Mouse (Mus musculus): ENCODE results near the gene Naa60.

The Naa60 gene

DNA sequence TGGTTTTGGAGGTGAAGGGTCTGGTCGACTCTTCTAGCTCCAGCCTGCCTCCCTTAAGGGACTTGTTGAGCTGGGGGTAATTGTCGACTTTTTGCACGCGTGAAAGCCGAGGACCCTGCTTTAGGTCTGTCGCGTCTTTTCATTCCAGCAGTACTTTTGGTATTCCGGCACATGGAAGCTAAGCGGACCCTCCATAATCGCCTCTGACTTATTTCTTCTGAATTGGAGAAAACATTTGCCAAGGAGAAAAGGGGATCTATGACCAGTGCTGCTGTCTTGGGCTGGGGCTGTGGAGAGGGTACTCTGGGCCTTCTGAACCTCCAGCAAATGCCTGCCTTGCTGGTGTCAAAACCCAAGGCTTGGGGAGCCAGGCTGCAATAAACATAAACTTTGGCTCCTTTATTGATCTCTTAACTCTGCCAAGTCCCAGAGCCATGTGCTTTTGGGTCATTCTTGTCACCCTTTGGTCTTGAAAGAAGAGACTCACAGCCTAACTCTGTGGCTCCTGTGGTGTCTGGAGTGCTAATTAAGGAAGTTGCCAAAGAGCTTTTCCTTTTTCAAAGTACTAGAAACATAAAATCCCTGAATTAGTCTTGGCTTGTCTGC is 13.0 kb downstream of the Naa60 start:
- 0 out of 2 replicates have a peak, but pooled peaks have one; percentile 6 for ATAC-seq (ENCODE audit: insufficient number of reproducible peaks, low FRiP score, low TSS enrichment)

DNA sequence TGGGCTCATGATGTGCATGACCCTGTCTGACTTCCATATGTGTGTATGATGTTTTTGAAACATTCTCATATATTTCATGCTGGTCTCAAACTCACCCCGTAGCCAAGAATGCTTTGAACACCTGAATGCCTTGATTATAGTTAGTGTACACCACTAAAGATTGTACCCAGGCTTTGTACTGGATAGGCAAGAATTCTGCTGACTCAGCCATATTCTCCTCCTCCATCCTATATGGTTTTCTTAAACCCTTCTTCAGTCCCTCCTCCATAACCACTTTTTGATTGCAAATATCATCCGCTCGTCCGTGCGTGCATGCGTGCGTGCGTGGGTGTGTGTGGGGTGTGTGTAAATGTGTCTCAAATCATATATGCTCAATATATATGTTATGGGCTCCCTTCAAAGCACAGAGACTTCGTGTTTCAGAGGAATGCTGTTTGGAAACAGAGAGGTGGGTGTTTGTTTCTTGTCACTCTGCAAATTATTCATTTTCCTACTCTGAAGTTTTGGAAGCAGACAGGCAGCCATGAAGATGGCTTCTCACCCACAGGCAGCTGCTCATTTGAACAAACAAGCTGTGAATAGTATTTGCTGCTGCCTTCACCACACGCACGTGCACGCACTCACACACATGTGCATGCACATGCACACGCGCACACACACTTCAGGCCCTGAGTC is 19.6 kb downstream of the Naa60 start:
- no peak for ATAC-seq (ENCODE audit: insufficient number of reproducible peaks, low FRiP score, low TSS enrichment)

DNA sequence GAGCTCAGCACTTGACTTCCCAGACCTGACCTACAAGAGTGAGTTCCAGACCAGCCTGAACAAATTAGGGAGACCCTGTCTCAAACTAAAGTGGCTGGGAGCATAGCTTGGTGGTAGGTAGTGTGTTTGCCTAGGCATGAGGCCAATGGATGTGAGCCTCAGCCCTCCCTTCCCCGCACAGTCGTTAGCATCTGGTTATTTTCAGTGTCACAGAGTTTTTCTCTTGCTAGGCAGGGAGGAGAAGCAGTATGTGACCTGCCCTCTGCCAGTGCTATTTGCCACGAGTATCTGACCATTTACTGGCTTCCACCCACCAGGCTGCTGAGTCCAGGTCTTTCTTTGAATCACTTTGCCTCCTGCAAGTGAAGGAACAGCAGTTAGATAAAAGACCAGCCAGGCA is 21.6 kb downstream of the Naa60 start:
- ATAC-seq (ENCODE audit: insufficient number of reproducible peaks, low FRiP score, low TSS enrichment) = no peak

DNA sequence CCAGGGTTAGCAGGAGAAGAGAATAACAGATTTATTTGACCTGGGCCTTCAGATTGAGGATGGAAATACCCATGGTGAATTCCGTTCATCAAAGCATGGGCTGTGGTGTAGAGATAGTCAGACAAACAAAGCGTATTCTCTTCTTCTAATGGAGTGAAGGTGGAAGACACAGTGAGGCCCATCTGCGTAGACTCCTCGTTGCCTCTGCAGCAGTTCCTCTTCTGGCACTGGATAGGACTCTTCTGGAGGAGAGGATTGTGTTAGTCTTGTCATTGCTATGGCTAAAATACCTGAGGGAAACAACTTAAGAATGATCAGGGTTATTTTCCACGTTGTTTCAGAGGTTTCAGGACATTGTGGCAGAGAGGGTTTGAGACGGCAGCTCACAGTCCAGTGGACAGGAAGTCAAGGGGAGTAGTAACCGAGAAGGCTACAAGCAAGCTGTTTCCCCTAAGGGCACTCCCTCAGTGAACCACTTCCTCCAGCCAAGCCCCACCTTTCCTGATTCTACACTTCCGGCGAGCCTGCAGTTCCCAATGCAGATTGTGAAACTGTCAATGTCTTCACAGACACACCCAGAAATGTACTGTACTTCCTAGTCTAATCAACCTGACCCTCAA is 23.1 kb downstream of the Naa60 start:
- no peak for ATAC-seq (ENCODE audit: insufficient number of reproducible peaks, low FRiP score, low TSS enrichment)

DNA sequence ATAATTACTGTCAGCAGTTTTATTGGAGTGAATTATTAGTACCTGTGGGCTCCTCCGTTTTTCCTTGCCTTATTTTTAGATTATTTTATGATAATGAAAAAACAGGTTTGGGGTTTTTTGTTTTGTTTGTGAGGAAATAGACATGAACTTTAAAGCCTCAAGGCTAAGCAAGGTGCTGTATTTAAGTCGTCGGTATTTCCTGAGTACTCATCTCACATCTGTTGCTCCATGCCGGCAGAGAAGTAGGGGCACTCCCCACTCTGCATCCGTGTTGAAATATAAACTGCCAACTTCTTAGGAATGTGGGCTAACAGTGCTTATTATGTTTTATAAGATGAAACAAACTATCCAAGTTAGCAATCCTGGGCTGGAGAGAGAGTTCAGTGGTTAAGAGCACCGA is 23.9 kb downstream of the Naa60 start:
- ATAC-seq (ENCODE audit: insufficient number of reproducible peaks, low FRiP score, low TSS enrichment) = no peak

DNA sequence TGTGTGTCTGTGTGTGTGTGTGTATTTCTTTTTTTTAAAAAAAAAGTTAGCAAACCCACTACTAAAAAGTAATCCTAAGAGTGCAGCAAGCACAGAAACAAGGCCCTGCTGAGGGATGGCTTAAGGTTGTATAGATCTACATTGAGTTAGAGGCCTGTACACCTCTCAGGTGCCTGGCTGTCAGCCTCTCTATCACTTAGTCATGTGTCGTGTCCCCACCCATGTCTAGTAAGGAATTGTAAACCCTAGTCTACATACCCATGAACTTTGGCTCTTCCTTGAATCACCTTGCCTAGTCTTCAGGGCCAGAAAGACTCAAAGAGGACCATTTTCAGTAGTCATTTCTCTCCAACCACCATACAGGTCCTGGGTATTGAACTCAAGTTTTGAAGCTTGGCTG is 24.4 kb downstream of the Naa60 start:
- ATAC-seq (ENCODE audit: insufficient number of reproducible peaks, low FRiP score, low TSS enrichment) = no peak

DNA sequence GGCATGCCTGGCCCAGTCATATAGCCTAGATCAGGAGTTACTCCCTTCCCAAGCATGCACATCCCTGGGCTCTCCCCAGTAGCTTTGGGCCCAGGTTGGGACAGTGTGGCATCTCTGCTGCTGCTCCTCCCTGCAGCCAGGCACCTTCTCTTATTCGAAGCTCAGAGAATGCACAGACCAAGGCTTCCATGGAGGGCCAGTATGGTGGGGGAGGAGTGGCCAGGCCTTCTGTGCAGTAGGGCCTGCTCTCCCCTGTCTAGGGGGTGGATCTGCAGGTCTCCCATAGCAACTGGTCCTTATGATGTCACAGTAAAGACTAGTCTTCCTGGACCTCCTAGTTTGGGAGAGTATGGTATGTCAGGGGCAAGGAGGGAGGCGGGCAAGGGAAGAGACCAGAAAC is 35.3 kb downstream of the Naa60 start:
- no peak for ATAC-seq (ENCODE audit: insufficient number of reproducible peaks, low FRiP score, low TSS enrichment)

DNA sequence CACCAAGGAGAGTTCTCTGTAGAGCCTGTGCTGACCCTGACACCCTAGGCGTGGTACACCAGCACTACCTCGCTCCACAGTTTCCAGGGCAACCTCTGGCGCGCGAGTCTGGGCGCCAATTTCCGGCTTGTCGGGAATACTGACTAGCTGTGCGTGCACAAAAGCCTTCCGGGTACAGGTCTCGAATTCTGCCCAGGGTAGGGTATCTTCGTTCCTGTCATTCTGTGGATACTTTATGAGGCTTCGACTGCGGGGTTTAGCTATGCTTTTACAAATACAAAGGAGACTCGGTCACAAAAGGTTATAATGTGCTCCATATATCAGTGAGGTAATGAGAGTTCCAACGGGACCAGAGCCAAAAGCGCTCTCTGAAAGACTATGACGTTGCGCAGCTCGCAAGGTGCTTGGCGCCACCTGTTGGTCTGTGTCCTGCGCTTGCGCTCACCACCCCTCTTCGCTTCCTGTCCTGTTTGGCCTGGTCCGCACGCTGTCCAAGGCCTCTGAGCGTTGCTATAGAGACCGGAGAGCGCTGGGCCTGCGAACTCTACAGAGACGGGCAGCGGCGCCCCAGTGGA is 36.4 kb downstream of the Naa60 start, which contains the start of the genes 1700037C18Rik and Cluap1:
TSS of gene 1700037C18Rik (minus strand) at position 153 of the 575 bp plus-strand sequence.
TSS of gene Cluap1 (plus strand) at position 265 of the 575 bp plus-strand sequence.
- peak; percentile 96 for ATAC-seq (ENCODE audit: insufficient number of reproducible peaks, low FRiP score, low TSS enrichment)

DNA sequence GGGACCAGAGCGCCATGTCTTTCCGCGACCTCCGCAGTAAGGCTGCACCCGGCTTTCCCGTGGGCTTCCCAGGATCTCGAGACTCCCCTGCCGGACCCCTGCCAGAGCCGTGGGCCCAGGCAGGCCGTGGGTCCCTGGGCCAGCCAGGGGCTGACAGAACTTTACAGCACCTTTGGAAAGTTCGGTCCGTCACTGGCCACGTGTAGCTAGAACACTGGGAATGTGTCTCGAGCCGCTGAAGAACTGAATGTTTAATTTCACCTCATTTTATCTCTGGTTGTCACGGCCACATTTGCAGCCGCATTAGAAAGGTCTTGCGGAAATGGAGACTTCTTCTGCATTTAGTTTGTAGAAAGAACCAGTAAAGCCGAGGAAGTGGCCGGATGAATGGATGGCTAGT is 36.9 kb downstream of the Naa60 start:
- no peak for ATAC-seq (ENCODE audit: insufficient number of reproducible peaks, low FRiP score, low TSS enrichment)

DNA sequence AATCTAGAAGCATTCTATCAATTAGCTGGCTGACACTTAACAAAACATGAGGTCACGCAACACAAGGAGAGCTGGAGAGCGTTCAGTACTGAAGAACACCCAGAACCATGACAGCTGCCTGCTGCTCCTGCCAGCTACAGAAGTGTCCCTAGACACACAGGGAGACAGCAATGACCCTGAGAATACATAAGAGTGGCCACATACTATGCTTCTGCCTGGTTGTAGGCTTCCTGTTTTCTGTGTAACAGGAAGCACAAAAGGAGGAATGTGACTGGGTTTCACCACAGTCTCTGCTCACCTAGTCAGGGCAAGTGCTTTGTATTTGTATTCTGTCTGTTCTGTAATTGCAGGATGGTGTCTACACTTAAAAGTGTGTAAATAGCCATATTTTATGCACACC is 48.6 kb downstream of the Naa60 start:
- ATAC-seq (ENCODE audit: insufficient number of reproducible peaks, low FRiP score, low TSS enrichment) = no peak

DNA sequence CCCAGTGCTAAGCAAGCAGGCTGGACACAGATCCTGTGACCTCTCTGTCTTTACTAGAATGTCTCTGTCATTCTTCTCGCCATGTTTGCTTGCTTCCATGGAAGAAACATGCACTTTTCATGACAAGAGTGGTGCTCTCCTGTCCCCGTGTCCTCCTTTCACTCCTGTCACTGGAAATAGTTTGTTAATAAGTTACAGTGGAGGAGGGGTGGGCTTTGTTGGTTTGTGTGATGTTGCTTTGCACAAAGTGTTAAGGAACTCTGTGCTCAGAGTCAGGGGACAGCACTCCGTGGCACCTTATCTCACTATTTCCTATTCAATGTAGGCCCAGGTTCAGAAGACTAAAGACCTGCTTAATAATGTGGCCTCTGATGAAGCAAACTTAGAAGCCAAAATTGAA is 51.3 kb downstream of the Naa60 start:
- no peak for ATAC-seq (ENCODE audit: insufficient number of reproducible peaks, low FRiP score, low TSS enrichment)

DNA sequence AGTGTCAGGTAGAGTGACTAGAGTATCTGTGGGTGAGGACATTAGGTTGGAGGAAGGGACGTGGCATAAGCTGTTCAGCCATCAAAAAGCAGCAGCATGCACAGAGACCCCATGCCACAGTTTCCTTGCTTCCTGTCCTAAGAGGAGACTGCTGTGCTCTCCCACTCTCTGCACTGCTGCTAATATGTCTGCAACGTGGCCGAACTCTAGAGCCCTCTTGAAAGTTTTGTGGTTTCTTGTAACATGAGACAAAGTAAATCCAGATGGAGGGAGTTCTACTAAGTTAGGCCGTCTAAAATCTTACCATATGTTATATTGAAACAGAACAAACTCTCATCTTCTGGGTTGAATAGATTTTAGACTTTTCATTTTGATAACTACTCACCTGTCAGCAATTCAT is 51.8 kb downstream of the Naa60 start:
- ATAC-seq (ENCODE audit: insufficient number of reproducible peaks, low FRiP score, low TSS enrichment) = no peak

DNA sequence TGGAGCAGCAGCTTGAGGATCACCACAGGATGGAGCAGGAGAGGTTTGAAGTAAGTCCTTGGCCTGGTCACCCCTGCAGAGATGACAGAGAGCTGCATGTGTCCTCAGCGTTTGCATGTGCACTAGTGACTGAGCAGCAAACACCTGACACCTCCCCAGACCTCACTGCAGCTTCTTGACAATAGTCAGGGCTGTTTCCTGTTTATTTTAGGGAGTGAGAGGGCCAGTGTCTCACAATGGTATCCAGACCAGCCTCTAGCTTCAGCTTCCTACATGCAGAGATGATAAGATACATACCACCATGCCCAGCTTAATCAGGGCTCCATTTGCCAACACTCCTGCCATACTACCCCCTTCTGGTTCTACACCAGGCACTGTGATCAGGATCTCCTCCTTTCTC is 56.4 kb downstream of the Naa60 start:
- no peak for ATAC-seq (ENCODE audit: insufficient number of reproducible peaks, low FRiP score, low TSS enrichment)

DNA sequence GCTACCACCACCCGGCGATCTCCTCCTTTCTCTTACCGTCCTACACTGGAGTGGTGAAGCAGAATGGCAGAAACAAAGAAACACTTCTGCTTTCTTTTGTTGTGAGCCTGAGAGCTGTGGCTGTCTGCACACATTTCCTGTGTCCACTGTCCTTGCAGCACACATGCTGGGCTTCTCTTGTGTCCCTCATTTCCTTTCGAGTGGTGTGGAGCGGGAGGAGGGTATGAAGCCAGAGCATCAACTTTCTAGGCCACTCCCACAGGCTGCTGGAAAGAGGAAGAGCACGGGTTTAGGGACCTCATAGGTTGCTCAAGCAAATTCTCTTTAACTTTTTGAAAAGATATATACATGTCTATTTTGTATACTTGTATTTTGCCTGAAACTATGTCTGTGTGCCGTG is 57.0 kb downstream of the Naa60 start:
- ATAC-seq (ENCODE audit: insufficient number of reproducible peaks, low FRiP score, low TSS enrichment) = no peak

DNA sequence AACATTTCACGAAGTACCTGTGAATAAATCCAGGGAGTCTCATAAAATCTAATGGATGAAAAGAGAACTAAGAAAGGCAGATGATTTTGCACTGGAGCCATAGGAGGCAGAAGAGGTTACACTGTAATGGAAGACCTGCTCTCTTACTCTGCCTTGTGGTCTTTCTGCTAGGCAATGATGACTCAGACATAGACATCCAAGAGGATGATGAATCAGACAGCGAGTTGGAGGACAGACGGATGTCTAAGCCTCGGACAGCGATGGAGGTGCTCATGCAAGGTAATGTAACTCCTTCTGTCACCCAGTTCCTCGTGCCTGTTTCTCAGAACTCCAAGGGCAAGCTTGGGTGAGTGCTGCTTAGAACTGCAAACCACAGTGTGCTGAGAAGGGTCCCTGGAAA is 61.4 kb downstream of the Naa60 start:
- no peak for ATAC-seq (ENCODE audit: insufficient number of reproducible peaks, low FRiP score, low TSS enrichment)

DNA sequence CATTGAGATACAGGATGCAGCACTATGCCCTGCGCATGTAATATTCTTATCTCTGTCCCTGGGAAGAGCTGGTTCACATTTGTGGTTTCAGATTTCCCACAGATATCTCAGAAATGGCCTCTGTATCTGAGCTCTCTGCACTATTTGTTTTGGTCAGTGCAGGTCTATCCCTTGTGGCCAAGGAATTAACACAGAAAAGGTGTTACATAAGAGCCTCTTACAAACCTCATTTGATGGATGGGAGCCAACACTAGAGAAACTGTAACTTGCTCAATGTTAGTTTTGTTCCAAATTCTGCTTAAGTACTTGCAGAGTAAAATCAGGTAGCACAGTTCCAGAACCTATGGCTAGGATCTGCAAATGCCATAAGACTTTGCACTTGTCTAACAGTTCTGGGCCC is 61.9 kb downstream of the Naa60 start:
- ATAC-seq (ENCODE audit: insufficient number of reproducible peaks, low FRiP score, low TSS enrichment) = no peak

DNA sequence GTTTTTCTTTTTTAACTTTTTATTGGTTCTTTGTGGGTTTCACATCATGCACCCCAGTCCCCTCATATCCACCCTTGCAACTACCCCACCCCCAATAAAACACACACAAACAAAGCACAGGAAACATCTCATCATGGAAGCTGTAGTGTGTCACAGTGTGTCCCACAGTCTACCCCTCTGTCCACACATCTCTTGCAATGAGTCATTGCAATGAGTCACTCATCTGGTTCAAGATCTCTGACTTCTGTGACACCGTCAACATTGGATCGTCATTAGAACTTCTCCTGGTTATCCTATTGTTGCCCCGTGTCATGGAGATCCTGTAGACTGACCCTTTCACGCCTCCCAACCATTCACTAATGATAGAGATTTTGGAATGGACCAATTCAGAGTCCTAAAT is 62.5 kb downstream of the Naa60 start:
- no peak for ATAC-seq (ENCODE audit: insufficient number of reproducible peaks, low FRiP score, low TSS enrichment)

DNA sequence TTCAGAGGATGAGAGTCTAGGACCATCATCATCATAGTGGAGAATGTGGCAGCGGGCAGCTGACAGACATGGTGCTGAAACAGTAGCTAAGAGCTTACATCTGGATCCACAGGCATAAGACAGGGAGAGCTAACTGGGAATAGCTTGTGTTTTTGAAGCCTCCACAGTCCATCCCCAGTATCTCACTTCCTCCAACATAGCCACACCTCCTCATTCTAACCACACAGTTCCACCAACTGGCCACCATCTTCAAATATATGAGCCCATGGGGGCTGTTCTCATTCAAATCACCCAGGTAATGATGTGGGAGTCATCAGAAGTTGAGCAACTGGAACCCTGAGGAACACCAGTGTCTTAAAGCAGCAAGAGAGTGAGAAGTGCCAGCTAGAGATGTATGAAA is 79.0 kb downstream of the Naa60 start:
- no peak for ATAC-seq (ENCODE audit: insufficient number of reproducible peaks, low FRiP score, low TSS enrichment)
